In the genomic region with DNA sequence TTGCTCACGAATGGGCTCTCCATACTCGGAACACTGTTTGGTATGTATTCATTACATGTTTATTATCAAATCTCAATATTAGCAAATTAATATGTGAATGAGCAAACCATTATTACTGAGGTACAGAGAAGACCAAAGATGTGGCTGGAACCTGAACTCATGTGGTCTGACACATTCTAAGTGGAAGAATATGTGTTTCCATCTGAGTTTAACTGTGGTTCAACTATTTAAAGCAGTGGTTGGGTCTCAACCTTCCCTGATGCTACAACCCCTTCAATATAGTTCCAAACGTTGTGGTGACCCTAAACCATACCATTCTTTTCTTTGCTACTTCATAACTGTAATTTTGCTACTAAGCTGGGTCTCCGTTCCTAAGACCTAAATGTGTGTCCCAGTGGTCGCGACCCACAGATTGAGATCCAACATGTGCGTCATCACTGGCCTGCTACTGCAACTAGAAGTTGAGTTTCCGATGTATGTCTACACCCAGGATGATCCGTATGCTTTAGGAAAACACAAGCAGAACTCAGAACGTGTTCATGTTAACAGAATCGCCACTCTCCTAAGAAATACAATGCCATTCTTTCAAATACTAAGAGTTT, we compare ENCODE assay signal across 9 mouse cellular contexts. TPM values are rescaled to one million over a fixed set of nuclear protein-coding genes. Genes with fewer than 3 reads are reported as not detected.
DNase-seq lines count a peak whose midpoint lies in the region; ATAC-seq and TF ChIP-seq lines count a peak whose summit lies in the region.
"Had no signal": no experiment of that assay in that cellular context is flagged by ENCODE, and none has a peak within 500 bp of the region (broad histone marks: within the 10 kb centered on the region; RNA-seq: fewer than 3 reads in every experiment).

No protein-coding gene starts in this region.

- TF ChIP-seq POLR2A in thymus, adult 2 months (IDR thresholded peaks at IDR 0.05; ENCODE audit: control insufficient read depth, extremely low read depth, insufficient read depth, low read length, poor library complexity): no peak

- ATAC-seq in forebrain, embryonic 11.5 days (replicated peaks; ENCODE audit: low FRiP score): no peak
- no peak for ATAC-seq in forebrain, embryonic 16.5 days
- ATAC-seq in stomach, embryonic 15.5 days (ENCODE audit: insufficient read depth, low FRiP score, low read depth): no peak

- no peak for TF ChIP-seq CTCF in thymus, adult 2 months (IDR thresholded peaks at IDR 0.05; ENCODE audit: borderline replicate concordance, control insufficient read depth, extremely low read depth, insufficient read depth, low read length, poor library complexity)

- no peak for DNase-seq in forebrain, embryonic 11.5 days (ENCODE audit: low spot score)
- no peak for DNase-seq in thymus, adult 2 months
- DNase-seq in thymus, postnatal 14 days: no peak
- peak; percentile 75 for DNase-seq in induced T-regulatory cell, adult 2 months (ENCODE audit: low read depth)
- DNase-seq in urinary bladder, postnatal 25 days (ENCODE audit: low spot score): no peak
- DNase-seq in gastrocnemius, postnatal 25 days: no peak

- H3K9ac ChIP-seq in forebrain, embryonic 11.5 days (ENCODE audit: low read length): no peak overlapping the region
- no peak overlapping the region for H3K9ac ChIP-seq in forebrain, embryonic 16.5 days (replicated peaks; ENCODE audit: low read depth, low read length)
- H3K9ac ChIP-seq in stomach, embryonic 15.5 days: no peak overlapping the region

- H3K27ac ChIP-seq in forebrain, embryonic 11.5 days (ENCODE audit: low read depth, low read length): no peak overlapping the region
- no peak overlapping the region for H3K27ac ChIP-seq in forebrain, embryonic 16.5 days (ENCODE audit: low read length)
- H3K27ac ChIP-seq in thymus, adult 2 months (ENCODE audit: control insufficient read depth, insufficient read depth, low read length): peak overlapping the region; percentile 24; the same call in 1 of the 2 replicates
- no peak overlapping the region for H3K27ac ChIP-seq in stomach, embryonic 15.5 days

- 59% methylated on average over 11 of the region's 11 CpGs for WGBS in forebrain, embryonic 11.5 days
- WGBS in forebrain, embryonic 16.5 days: 52% methylated on average over 11 of the region's 11 CpGs
- WGBS in thymus, adult 2 months: 48% methylated on average over 11 of the region's 11 CpGs
- 49% methylated on average over 11 of the region's 11 CpGs for WGBS in stomach, embryonic 15.5 days

- peaks cover 6% of the 10 kb centered on the region; the same call in 1 of the 2 replicates for H3K4me1 ChIP-seq in forebrain, embryonic 11.5 days (replicated peaks; ENCODE audit: control insufficient read depth, insufficient read depth, low read length)
- H3K4me1 ChIP-seq in forebrain, embryonic 16.5 days (replicated peaks; ENCODE audit: control insufficient read depth, insufficient read depth, low read length): no peaks in the 10 kb centered on the region
- H3K4me1 ChIP-seq in thymus, adult 2 months (replicated peaks; ENCODE audit: control insufficient read depth, insufficient read depth, low read length): peaks cover 13% of the 10 kb centered on the region
- H3K4me1 ChIP-seq in stomach, embryonic 15.5 days: peaks cover 5% of the 10 kb centered on the region; the same call in 1 of the 2 replicates

- H3K27me3 ChIP-seq in forebrain, embryonic 11.5 days (ENCODE audit: control insufficient read depth, insufficient read depth, low read length): no peaks in the 10 kb centered on the region
- no peaks in the 10 kb centered on the region for H3K27me3 ChIP-seq in forebrain, embryonic 16.5 days (replicated peaks; ENCODE audit: control insufficient read depth, insufficient read depth, low read length)
- H3K27me3 ChIP-seq in thymus, adult 2 months (ENCODE audit: control insufficient read depth, insufficient read depth, low read length): no peaks in the 10 kb centered on the region
- no peaks in the 10 kb centered on the region for H3K27me3 ChIP-seq in stomach, embryonic 15.5 days (replicated peaks)
- H3K27me3 ChIP-seq: Patski had no signal

- peak overlapping the region; percentile 63; the same call in 1 of the 2 replicates for H3K4me2 ChIP-seq in forebrain, embryonic 11.5 days (ENCODE audit: low read depth, low read length, severe bottlenecking)
- no peak overlapping the region for H3K4me2 ChIP-seq in forebrain, embryonic 16.5 days (ENCODE audit: low read length)
- peak overlapping the region; percentile 34 for H3K4me2 ChIP-seq in stomach, embryonic 15.5 days

- H3K36me3 ChIP-seq in forebrain, embryonic 11.5 days (ENCODE audit: control insufficient read depth, insufficient read depth, low read length): no peaks in the 10 kb centered on the region
- H3K36me3 ChIP-seq in forebrain, embryonic 16.5 days (ENCODE audit: control insufficient read depth, insufficient read depth): no peaks in the 10 kb centered on the region
- H3K36me3 ChIP-seq in thymus, adult 2 months (ENCODE audit: control insufficient read depth, insufficient read depth, low read length): no peaks in the 10 kb centered on the region
- H3K36me3 ChIP-seq in stomach, embryonic 15.5 days: no peaks in the 10 kb centered on the region

- no peaks in the 10 kb centered on the region for H3K9me3 ChIP-seq in forebrain, embryonic 11.5 days (ENCODE audit: control insufficient read depth, low read length)
- H3K9me3 ChIP-seq in forebrain, embryonic 16.5 days (ENCODE audit: control insufficient read depth, low read length): no peaks in the 10 kb centered on the region
- H3K9me3 ChIP-seq in stomach, embryonic 15.5 days: no peaks in the 10 kb centered on the region

- peak overlapping the region; percentile 18 for H3K4me3 ChIP-seq in forebrain, embryonic 11.5 days (ENCODE audit: low read depth, low read length)
- no peak overlapping the region for H3K4me3 ChIP-seq in forebrain, embryonic 16.5 days (replicated peaks; ENCODE audit: low read length)
- peak overlapping the region; percentile 2; the same call in 1 of the 2 replicates for H3K4me3 ChIP-seq in thymus, adult 2 months (ENCODE audit: control insufficient read depth, insufficient read depth, low read length)
- no peak overlapping the region for H3K4me3 ChIP-seq in stomach, embryonic 15.5 days (replicated peaks)

RNA-seq across cellular contexts. Expression of a gene that starts 1.5 kb away (rescaled TPM):
- 3.4 and 3.6 TPM in 2 replicates for polyA plus RNA-seq in forebrain, embryonic 11.5 days (2014; fragmentation: Nextera tagmentation; extraction: Ambion mirVana)
- polyA plus RNA-seq in forebrain, embryonic 16.5 days (2015; fragmentation: Nextera tagmentation; extraction: Ambion mirVana): 0.80 and 0.97 TPM in 2 replicates
- 9.8 and 14.4 TPM in 2 replicates for polyA plus RNA-seq in thymus, adult 2 months (2012; rRNA removed)
- polyA plus RNA-seq in stomach, embryonic 15.5 days (2015; fragmentation: Nextera tagmentation; extraction: Ambion mirVana): 1.7 and 2.1 TPM in 2 replicates
- total RNA-seq in gastrocnemius, postnatal 25 days (2021): under 1 TPM; 0.23 to 0.40 TPM

Comparison
In these comparisons a context has a peak if more than half of its experiments do, and no peak if none do; other contexts are left out.
1. H3K4me3 ChIP-seq: peak in forebrain, embryonic 11.5 days (single experiment) and thymus, adult 2 months (single experiment); none in forebrain, embryonic 16.5 days (single experiment) and stomach, embryonic 15.5 days (single experiment).